Mouse (Mus musculus): ENCODE results near the gene Rpl5. TPM values are rescaled to one million over a fixed set of nuclear protein-coding genes. Genes with fewer than 3 reads are reported as not detected.

The Rpl5 gene
- polyA plus RNA-seq, 1 experiment = 36.6 TPM

- TF ChIP-seq GATA1 (IDR thresholded peaks at IDR 0.05; ENCODE audit: low read length) = no peak
These were observed 26.4 kb downstream of the Rpl5 start for GRCm38 (mm10) chr5:107926550-107927249.

GRCm38 (mm10) chr5:107932556-107932955 lies 32.3 kb downstream of the Rpl5 start:
- TF ChIP-seq GATA1 (IDR thresholded peaks at IDR 0.05; ENCODE audit: low read length) = no peak

- TF ChIP-seq GATA1 (IDR thresholded peaks at IDR 0.05; ENCODE audit: low read length) = no peak
These were observed 33.1 kb downstream of the Rpl5 start for GRCm38 (mm10) chr5:107933202-107933974.

- no peak for TF ChIP-seq GATA1 (IDR thresholded peaks at IDR 0.05; ENCODE audit: low read length)
These were observed 34.7 kb downstream of the Rpl5 start for GRCm38 (mm10) chr5:107934770-107935543.

- no peak for TF ChIP-seq GATA1 (IDR thresholded peaks at IDR 0.05; ENCODE audit: low read length)
These were observed 36.5 kb downstream of the Rpl5 start for GRCm38 (mm10) chr5:107936625-107937389.

- no peak for TF ChIP-seq GATA1 (IDR thresholded peaks at IDR 0.05; ENCODE audit: low read length)
These were observed 38.6 kb downstream of the Rpl5 start for GRCm38 (mm10) chr5:107938886-107939285.

GRCm38 (mm10) chr5:107939701-107940100 lies 39.4 kb downstream of the Rpl5 start:
- TF ChIP-seq GATA1 (IDR thresholded peaks at IDR 0.05; ENCODE audit: low read length) = no peak

GRCm38 (mm10) chr5:107941222-107941621 lies 40.9 kb downstream of the Rpl5 start:
- TF ChIP-seq GATA1 (IDR thresholded peaks at IDR 0.05; ENCODE audit: low read length) = no peak

GRCm38 (mm10) chr5:107942941-107943340 lies 42.6 kb downstream of the Rpl5 start:
- TF ChIP-seq GATA1 (IDR thresholded peaks at IDR 0.05; ENCODE audit: low read length) = no peak

- no peak for TF ChIP-seq GATA1 (IDR thresholded peaks at IDR 0.05; ENCODE audit: low read length)
These were observed 43.2 kb downstream of the Rpl5 start for GRCm38 (mm10) chr5:107943526-107943925.

- TF ChIP-seq GATA1 (IDR thresholded peaks at IDR 0.05; ENCODE audit: low read length) = no peak
These were observed 46.2 kb downstream of the Rpl5 start for GRCm38 (mm10) chr5:107946475-107946874.

GRCm38 (mm10) chr5:107947548-107947947 lies 47.2 kb downstream of the Rpl5 start:
- no peak for TF ChIP-seq GATA1 (IDR thresholded peaks at IDR 0.05; ENCODE audit: low read length)

- no peak for TF ChIP-seq GATA1 (IDR thresholded peaks at IDR 0.05; ENCODE audit: low read length)
These were observed 48.6 kb downstream of the Rpl5 start for GRCm38 (mm10) chr5:107948899-107949298.

GRCm38 (mm10) chr5:107949607-107950006 lies 49.3 kb downstream of the Rpl5 start:
- no peak for TF ChIP-seq GATA1 (IDR thresholded peaks at IDR 0.05; ENCODE audit: low read length)

- TF ChIP-seq GATA1 (IDR thresholded peaks at IDR 0.05; ENCODE audit: low read length) = no peak
These were observed 50.3 kb downstream of the Rpl5 start for GRCm38 (mm10) chr5:107950643-107951042.

Other genes with a start within 250 kb of the Rpl5 start
- gene Gfi1, start 174.5 kb upstream of the Rpl5 start, polyA plus RNA-seq (2012) = 0.03 and 0.32 TPM in 2 replicates
- not detected in 2 replicates for gene Ube2d2b, start 70.4 kb upstream of the Rpl5 start, polyA plus RNA-seq (2012)
- 7.2 and 8.3 TPM in 2 replicates for gene Evi5, start 25.4 kb upstream of the Rpl5 start, polyA plus RNA-seq (2012)
- 1.5 and 2.3 TPM in 2 replicates for gene Fam69a, start 86.6 kb downstream of the Rpl5 start, polyA plus RNA-seq (2012)
- 17.9 and 33.5 TPM in 2 replicates for gene Mtf2, start 165.2 kb downstream of the Rpl5 start, polyA plus RNA-seq (2012)
- 58.6 and 85.8 TPM in 2 replicates for gene Tmed5, start 232.1 kb downstream of the Rpl5 start, polyA plus RNA-seq (2012)
- 0.29 and 0.73 TPM in 2 replicates for gene Ccdc18, start 232.4 kb downstream of the Rpl5 start, polyA plus RNA-seq (2012)

Data from G1E-ER4 (cell line).